In the genomic region with DNA sequence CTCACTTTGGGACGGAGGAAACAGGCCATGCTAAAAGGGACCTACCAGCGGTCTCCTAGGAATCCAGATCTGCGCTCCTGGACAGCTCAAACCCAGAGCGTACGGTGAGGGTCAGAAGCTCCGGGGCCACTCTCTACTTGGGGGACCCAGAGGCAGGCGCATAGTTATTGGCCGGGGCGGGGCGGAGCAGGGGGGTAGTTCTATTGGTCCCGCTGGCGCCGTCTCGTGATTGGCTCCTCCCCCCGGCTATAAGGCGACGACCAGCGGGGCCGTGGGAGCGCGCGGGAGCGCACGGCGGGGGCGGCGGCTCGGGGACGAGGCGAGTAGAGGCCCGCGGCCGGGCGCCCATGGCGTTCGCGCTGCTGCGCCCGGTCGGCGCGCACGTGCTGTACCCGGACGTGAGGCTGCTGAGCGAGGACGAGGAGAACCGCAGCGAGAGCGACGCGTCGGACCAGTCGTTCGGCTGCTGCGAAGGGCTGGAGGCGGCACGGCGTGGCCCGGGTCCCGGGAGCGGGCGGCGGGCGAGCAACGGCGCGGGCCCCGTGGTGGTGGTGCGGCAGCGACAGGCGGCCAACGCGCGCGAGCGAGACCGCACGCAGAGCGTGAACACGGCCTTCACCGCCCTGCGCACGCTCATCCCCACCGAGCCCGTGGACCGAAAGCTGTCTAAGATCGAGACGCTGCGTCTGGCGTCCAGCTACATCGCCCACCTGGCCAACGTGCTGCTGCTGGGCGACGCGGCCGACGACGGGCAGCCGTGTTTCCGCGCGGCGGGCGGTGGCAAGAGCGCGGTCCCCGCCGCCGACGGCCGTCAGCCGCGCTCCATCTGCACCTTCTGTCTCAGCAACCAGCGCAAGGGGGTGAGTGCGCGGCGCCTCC, we compare ENCODE assay signal across 7 mouse cellular contexts. TPM values are rescaled to one million over a fixed set of nuclear protein-coding genes. Genes with fewer than 3 reads are reported as not detected.
A peak's percentile ranks its signal among the peaks of the same experiment; 100 is the strongest.
DNase-seq lines count a peak whose midpoint lies in the region; ATAC-seq lines count a peak whose summit lies in the region.

Gene Tcf15 (plus strand): TSS at position 283 of the 879 bp plus-strand sequence.

- peaks cover 21% of the 10 kb centered on the region for H3K4me1 ChIP-seq in hindbrain, embryonic 16.5 days (ENCODE audit: control insufficient read depth, insufficient read depth, low read depth, low read length)
- peaks cover 20% of the 10 kb centered on the region for H3K4me1 ChIP-seq in liver, embryonic 12.5 days
- peaks cover 30% of the 10 kb centered on the region for H3K4me1 ChIP-seq in neural tube, embryonic 11.5 days (ENCODE audit: control insufficient read depth, insufficient read depth, low read length)

- H3K27me3 ChIP-seq in hindbrain, embryonic 16.5 days (replicated peaks; ENCODE audit: control insufficient read depth, insufficient read depth, low read length) = peaks cover 22% of the 10 kb centered on the region
- H3K27me3 ChIP-seq in liver, embryonic 12.5 days (replicated peaks) = peaks cover 98% of the 10 kb centered on the region
- peaks cover 12% of the 10 kb centered on the region for H3K27me3 ChIP-seq in neural tube, embryonic 11.5 days (ENCODE audit: control insufficient read depth, insufficient read depth, low read length)

- under 1% methylated on average over 99 of the region's 118 CpGs for WGBS in hindbrain, embryonic 16.5 days
- 2% methylated on average over 118 of the region's 118 CpGs for WGBS in liver, embryonic 12.5 days (ENCODE audit: insufficient replicate concordance)
- under 1% methylated on average over 103 of the region's 118 CpGs for WGBS in neural tube, embryonic 11.5 days

- H3K36me3 ChIP-seq in hindbrain, embryonic 16.5 days (ENCODE audit: control insufficient read depth, insufficient read depth, low read length) = no peaks in the 10 kb centered on the region
- no peaks in the 10 kb centered on the region for H3K36me3 ChIP-seq in liver, embryonic 12.5 days
- H3K36me3 ChIP-seq in neural tube, embryonic 11.5 days (ENCODE audit: control insufficient read depth, insufficient read depth, low read length) = no peaks in the 10 kb centered on the region

- DNase-seq in adrenal gland, adult 18-20 months (ENCODE audit: low spot score in 2 of 2) = peak; percentile 63 to 67
- peak; percentile 25 for DNase-seq in c-Kit-positive CD71-negative TER-119-negative erythroid progenitor cells, embryonic 14.5 days (ENCODE audit: low read depth)
- DNase-seq in gastrocnemius, postnatal 25 days = peak; percentile 82
- peak; percentile 83 for DNase-seq in neural tube, embryonic 11.5 days (ENCODE audit: low spot score)
- no peak for DNase-seq in spleen, postnatal 4 days (ENCODE audit: low spot score in 2 of 2)

- peak; percentile 65 for ATAC-seq in hindbrain, embryonic 16.5 days
- peak; percentile 80 for ATAC-seq in liver, embryonic 12.5 days
- peak; percentile 69 for ATAC-seq in neural tube, embryonic 11.5 days (ENCODE audit: insufficient read depth, low FRiP score, low TSS enrichment)

- H3K9me3 ChIP-seq in hindbrain, embryonic 16.5 days (ENCODE audit: control insufficient read depth, low read length) = no peaks in the 10 kb centered on the region
- H3K9me3 ChIP-seq in liver, embryonic 12.5 days (replicated peaks) = no peaks in the 10 kb centered on the region
- no peaks in the 10 kb centered on the region for H3K9me3 ChIP-seq in neural tube, embryonic 11.5 days (ENCODE audit: control insufficient read depth, low read length)

- H3K4me2 ChIP-seq in hindbrain, embryonic 16.5 days (ENCODE audit: low read length) = peak within 1 kb of the TSS; percentile 64
- H3K4me2 ChIP-seq in liver, embryonic 12.5 days = peak within 1 kb of the TSS; percentile 75
- peak within 1 kb of the TSS; percentile 95 for H3K4me2 ChIP-seq in neural tube, embryonic 11.5 days (ENCODE audit: low read depth)

- H3K27ac ChIP-seq in hindbrain, embryonic 16.5 days (ENCODE audit: low read depth, low read length) = no peak within 1 kb of the TSS
- no peak within 1 kb of the TSS for H3K27ac ChIP-seq in liver, embryonic 12.5 days
- peak within 1 kb of the TSS; percentile 68 for H3K27ac ChIP-seq in neural tube, embryonic 11.5 days (ENCODE audit: low read depth, low read length)

- H3K4me3 ChIP-seq in hindbrain, embryonic 16.5 days (ENCODE audit: low read length) = peak within 1 kb of the TSS; percentile 46
- peak within 1 kb of the TSS; percentile 51 for H3K4me3 ChIP-seq in liver, embryonic 12.5 days
- H3K4me3 ChIP-seq in neural tube, embryonic 11.5 days (ENCODE audit: low read depth, low read length) = peak within 1 kb of the TSS; percentile 59

- H3K9ac ChIP-seq in hindbrain, embryonic 16.5 days (ENCODE audit: low read depth, low read length) = peak within 1 kb of the TSS; percentile 51
- H3K9ac ChIP-seq in liver, embryonic 12.5 days = no peak within 1 kb of the TSS; the same call in 1 of the 2 replicates
- peak within 1 kb of the TSS; percentile 68 for H3K9ac ChIP-seq in neural tube, embryonic 11.5 days (ENCODE audit: low read length)

RNA-seq across cellular contexts. Expression of gene Tcf15, which starts in this region (rescaled TPM):
- 1 to 10 TPM; 1.9 to 4.3 TPM for total RNA-seq in adrenal gland, adult 18-20 months (2021)
- 10 to 100 TPM; 11.2 to 12.4 TPM for total RNA-seq in gastrocnemius, postnatal 25 days (2021)
- polyA plus RNA-seq in hindbrain, embryonic 16.5 days (2015; fragmentation: Nextera tagmentation; extraction: Ambion mirVana) = 1.3 TPM in 2 replicates
- polyA plus RNA-seq in liver, embryonic 12.5 days (2016; fragmentation: Nextera tagmentation; extraction: Ambion mirVana) = 0.42 and 0.94 TPM in 2 replicates
- 40.9 and 41.0 TPM in 2 replicates for polyA plus RNA-seq in neural tube, embryonic 11.5 days (2014; fragmentation: Nextera tagmentation; extraction: Ambion mirVana)

Comparison
In these comparisons a context has a peak if more than half of its experiments do, and no peak if none do; other contexts are left out.
1. RNA of gene Tcf15 (polyA plus RNA-seq): 40.9 to 41.0 TPM in neural tube, embryonic 11.5 days; 1.3 TPM in hindbrain, embryonic 16.5 days and 0.42 to 0.94 TPM in liver, embryonic 12.5 days; every median in the first group is over 10 times any median in the second.
2. Peak in ATAC-seq, H3K4me3 ChIP-seq and H3K4me2 ChIP-seq in liver, embryonic 12.5 days; RNA of the gene not detected or under 1 TPM.
3. DNase-seq: peak in adrenal gland, adult 18-20 months (2 of 2), c-Kit-positive CD71-negative TER-119-negative erythroid progenitor cells, embryonic 14.5 days (single experiment), gastrocnemius, postnatal 25 days (single experiment) and neural tube, embryonic 11.5 days (single experiment); none in spleen, postnatal 4 days (0 of 2).
4. Peak in every context shown above with its lines, with median percentiles within 50 percentile points of each other: ATAC-seq, H3K4me2 ChIP-seq and H3K4me3 ChIP-seq.